In the genomic region with DNA sequence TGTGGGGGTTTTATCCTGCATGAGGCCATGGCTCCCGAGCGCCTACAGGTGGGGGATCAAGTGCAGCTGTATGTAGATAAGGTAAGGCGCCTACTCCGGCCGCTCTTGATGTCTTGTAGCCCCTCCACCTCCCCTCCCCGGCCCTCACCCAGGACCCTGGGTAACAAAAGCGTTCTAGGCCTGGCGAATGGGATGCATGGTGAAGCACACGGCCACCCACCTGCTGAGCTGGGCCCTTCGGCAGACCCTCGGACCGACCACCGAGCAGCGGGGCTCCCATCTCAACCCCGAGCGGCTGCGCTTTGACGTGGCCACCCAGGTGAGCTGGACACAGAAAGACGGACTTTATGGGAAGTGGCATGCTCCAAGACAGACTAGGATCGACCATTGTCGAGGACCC, we compare ENCODE assay signal across 8 mouse cellular contexts. TPM values are rescaled to one million over a fixed set of nuclear protein-coding genes. Genes with fewer than 3 reads are reported as not detected.
"Had no signal": no experiment of that assay in that cellular context is flagged by ENCODE, and none has a peak within 500 bp of the region (broad histone marks: within the 10 kb centered on the region; RNA-seq: fewer than 3 reads in every experiment).

No protein-coding gene starts in this region.

- H3K9ac ChIP-seq: limb, embryonic 13.5 days; liver, embryonic 14.5 days had no signal

- H3K4me3 ChIP-seq: layer of hippocampus, adult 2 months; limb, embryonic 13.5 days had no signal

- H3K27ac ChIP-seq: layer of hippocampus, adult 2 months; limb, embryonic 13.5 days; liver, embryonic 14.5 days had no signal

- H3K4me2 ChIP-seq: limb, embryonic 13.5 days had no signal

- H3K9me3 ChIP-seq: limb, embryonic 13.5 days had no signal

RNA-seq across cellular contexts. Expression of gene Tcte1, which starts 6.1 kb away (rescaled TPM):
- total RNA-seq: liver, adult 2 months; megakaryocyte-erythroid progenitor cell, adult 5-6 weeks; monocyte, adult 5-6 weeks; neutrophil, adult 5-6 weeks had no signal
- polyA plus RNA-seq: liver, adult 2 months; liver, embryonic 14.5 days; urinary bladder, adult 2 months had no signal

RNA-seq across cellular contexts. Expression of gene Tmem151b, which starts 32.3 kb away (rescaled TPM):
- total RNA-seq: liver, adult 2 months; megakaryocyte-erythroid progenitor cell, adult 5-6 weeks; monocyte, adult 5-6 weeks had no signal

RNA-seq across cellular contexts. Expression of gene Spats1, which starts 41.9 kb away (rescaled TPM):
- total RNA-seq: liver, adult 2 months; megakaryocyte-erythroid progenitor cell, adult 5-6 weeks; monocyte, adult 5-6 weeks; neutrophil, adult 5-6 weeks had no signal
- polyA plus RNA-seq: liver, adult 2 months had no signal
